Mouse (Mus musculus): ENCODE measurements at regions not wholly inside any gene's neighbourhood (a gene's known extent, or its start where the extent isn't known, plus 50 kb on each side); places are given as distances from the start of the nearest gene placed in this dataset.
"Not testable (repeated sequence)": the region's sequence is repeated elsewhere in the genome, so short reads cannot be mapped to it uniquely, and the experiment has no call there.

DNA sequence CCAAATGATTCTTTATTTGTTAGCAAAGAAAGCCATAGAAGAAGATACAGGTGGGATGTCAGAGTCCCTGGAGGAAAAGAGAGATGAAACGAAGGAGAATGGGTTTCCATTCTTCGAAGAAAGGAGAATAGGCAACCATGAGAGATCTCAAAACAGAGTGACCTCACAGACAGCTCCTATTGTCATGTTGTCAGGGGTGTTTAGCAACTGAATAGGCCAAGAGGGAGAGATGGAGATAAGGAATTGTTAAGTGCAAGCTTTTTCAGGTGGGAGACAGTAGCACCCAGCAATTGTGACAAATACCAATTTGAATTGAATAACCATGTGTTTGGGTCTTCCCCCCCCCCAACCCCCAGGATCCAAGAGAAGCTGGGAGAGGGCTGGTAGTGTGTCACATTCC, 1121.0 kb upstream of the 1700015G11Rik start:
- Histone ChIP-seq H3K9me3 (ENCODE audit: control insufficient read depth, low read length) (no peaks in the 10 kb centered on the region), H3K9ac (ENCODE audit: low read depth, low read length) (no peak overlapping the region), H3K27ac (ENCODE audit: low read depth, low read length) (no peak overlapping the region), H3K36me3 (ENCODE audit: control insufficient read depth, insufficient read depth, low read length) (no peaks in the 10 kb centered on the region), H3K4me1 (replicated peaks; ENCODE audit: control insufficient read depth, insufficient read depth, low read length) (no peaks in the 10 kb centered on the region), H3K4me2 (replicated peaks; ENCODE audit: low read depth, low read length) (no peak overlapping the region), H3K4me3 (ENCODE audit: low read depth, low read length) (no peak overlapping the region), H3K27me3 (ENCODE audit: control insufficient read depth, insufficient read depth, low read length) (no peaks in the 10 kb centered on the region)
- WGBS, result 50% methylated on average over 2 of the region's 2 CpGs
- DNase-seq (ENCODE audit: low spot score) (no peak), ATAC-seq (ENCODE audit: low FRiP score) (no peak)

DNA sequence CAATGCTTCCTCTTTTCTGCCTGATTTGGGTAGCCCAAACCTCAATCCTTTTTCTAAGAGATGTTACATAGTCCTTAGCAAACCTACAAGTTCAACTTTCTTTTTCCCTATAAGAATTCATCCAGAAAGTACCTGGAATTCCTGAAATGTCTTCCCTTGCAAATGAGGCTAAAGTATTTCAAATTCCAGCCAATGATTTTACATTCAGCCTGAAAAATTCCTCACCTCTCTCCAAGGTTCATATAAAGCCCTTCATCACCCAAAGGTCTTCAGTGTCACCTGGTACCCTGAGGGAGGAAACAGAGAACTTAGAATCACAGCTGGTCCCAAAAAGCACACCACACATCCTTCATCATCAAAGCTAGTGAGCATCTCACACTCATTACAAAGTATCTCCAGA, 1102.1 kb upstream of the 1700015G11Rik start:
- Histone ChIP-seq H3K36me3 (ENCODE audit: control insufficient read depth, insufficient read depth, low read length) (no peaks in the 10 kb centered on the region), H3K9ac (ENCODE audit: low read depth, low read length) (no peak overlapping the region), H3K27ac (ENCODE audit: low read depth, low read length) (no peak overlapping the region), H3K4me3 (ENCODE audit: low read depth, low read length) (no peak overlapping the region), H3K4me1 (replicated peaks; ENCODE audit: control insufficient read depth, insufficient read depth, low read length) (no peaks in the 10 kb centered on the region), H3K4me2 (replicated peaks; ENCODE audit: low read depth, low read length) (no peak overlapping the region), H3K9me3 (ENCODE audit: control insufficient read depth, low read length) (no peaks in the 10 kb centered on the region), H3K27me3 (ENCODE audit: control insufficient read depth, insufficient read depth, low read length) (no peaks in the 10 kb centered on the region)
- ATAC-seq (ENCODE audit: low FRiP score), result no peak
- no peak for DNase-seq (ENCODE audit: low spot score)

DNA sequence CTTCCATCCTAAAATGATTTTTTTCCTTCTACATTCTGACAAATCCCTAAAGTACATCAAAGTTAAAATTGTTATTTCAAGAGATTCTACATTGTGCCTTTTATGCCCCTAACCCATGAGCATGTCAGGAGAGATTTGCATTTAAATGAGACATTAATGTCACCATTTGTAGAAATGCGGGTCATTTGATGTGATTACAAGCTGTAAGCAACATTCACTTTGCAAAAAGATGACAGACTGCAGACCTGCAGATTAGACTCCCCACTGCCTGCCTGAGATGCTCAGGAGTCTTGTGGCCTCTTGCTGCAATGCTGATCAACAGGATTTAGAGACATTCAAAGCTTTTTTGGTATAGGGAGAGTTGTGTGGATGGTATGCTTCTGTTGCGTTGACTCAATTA, 1100.3 kb upstream of the 1700015G11Rik start:
- no peaks in the 10 kb centered on the region for H3K4me1 ChIP-seq (replicated peaks; ENCODE audit: control insufficient read depth, insufficient read depth, low read length)
- no peak overlapping the region for H3K4me2 ChIP-seq (replicated peaks; ENCODE audit: low read depth, low read length)
- no peak overlapping the region for H3K4me3 ChIP-seq (ENCODE audit: low read depth, low read length)
- ATAC-seq (ENCODE audit: low FRiP score), result no peak
- H3K27ac ChIP-seq (ENCODE audit: low read depth, low read length), result no peak overlapping the region
- no peak overlapping the region for H3K9ac ChIP-seq (ENCODE audit: low read depth, low read length)
- no peak for DNase-seq (ENCODE audit: low spot score)
- H3K36me3 ChIP-seq (ENCODE audit: control insufficient read depth, insufficient read depth, low read length), result no peaks in the 10 kb centered on the region
- whole genome bisulfite sequencing, result 78% methylated on average over 2 of the region's 2 CpGs
- H3K27me3 ChIP-seq (ENCODE audit: control insufficient read depth, insufficient read depth, low read length), result no peaks in the 10 kb centered on the region
- H3K9me3 ChIP-seq (ENCODE audit: control insufficient read depth, low read length), result no peaks in the 10 kb centered on the region

DNA sequence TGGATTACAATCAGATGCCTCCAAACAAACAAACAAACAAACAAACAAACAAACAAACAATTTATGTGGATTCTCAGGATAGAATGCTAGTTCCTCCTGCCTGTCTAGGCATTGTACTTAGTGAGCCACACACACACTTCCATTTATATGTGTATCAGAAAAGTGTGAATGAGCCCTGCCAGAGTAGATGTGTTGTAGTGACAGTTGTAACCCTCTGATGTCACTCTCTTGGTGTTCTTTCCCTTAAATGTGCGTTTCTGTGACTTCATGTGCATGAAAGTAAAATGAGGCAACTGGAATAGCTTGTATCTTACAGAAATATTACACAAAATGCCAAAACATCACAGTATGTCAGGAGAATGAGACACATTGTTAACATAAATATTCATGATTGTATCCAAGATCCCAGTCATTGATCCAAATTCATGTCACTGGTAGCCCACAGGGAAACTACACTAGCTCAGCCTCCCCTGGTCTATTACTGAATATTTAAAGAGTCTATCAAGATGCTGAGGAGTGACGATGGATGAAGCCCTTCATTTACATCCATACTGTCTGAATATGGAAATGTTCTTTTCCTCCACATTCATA, 1093.8 kb upstream of the 1700015G11Rik start:
- H3K4me2 ChIP-seq (replicated peaks; ENCODE audit: low read depth, low read length), result no peak overlapping the region
- no peak for DNase-seq (ENCODE audit: low spot score)
- H3K4me1 ChIP-seq (replicated peaks; ENCODE audit: control insufficient read depth, insufficient read depth, low read length), result no peaks in the 10 kb centered on the region

DNA sequence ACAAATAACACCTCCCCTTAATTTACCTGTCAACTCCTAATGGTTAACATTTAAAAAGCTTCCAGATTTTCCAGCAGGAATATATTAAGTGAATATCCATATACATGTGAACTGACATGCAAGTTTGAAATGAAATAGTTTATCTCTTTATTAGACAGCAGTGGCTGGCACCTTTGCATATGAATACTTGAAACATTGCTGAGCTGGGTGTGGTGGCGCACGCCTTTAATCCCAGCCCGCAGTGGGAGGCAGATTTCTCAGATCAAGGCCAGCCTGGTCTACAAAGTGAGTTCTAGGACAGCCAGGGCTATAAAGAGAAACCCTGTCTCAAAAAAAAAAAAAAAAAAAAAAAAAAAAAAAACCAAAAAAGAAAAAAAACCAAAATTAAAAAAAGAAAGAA, 1092.1 kb upstream of the 1700015G11Rik start:
- WGBS, result 92% methylated on average over 3 of the region's 3 CpGs
- no peak for ATAC-seq (ENCODE audit: low FRiP score)

More for the DNA sequence above, 1093.8 kb upstream of the 1700015G11Rik start:
- peak; percentile 34; the same call in 1 of the 2 replicates for ATAC-seq (ENCODE audit: low FRiP score)
- H3K36me3 ChIP-seq (ENCODE audit: control insufficient read depth, insufficient read depth, low read length), result no peaks in the 10 kb centered on the region
- no peak overlapping the region for H3K27ac ChIP-seq (ENCODE audit: low read depth, low read length)
- WGBS, result 75% methylated on average over 2 of the region's 2 CpGs
- no peaks in the 10 kb centered on the region for H3K9me3 ChIP-seq (ENCODE audit: control insufficient read depth, low read length)
- no peaks in the 10 kb centered on the region for H3K27me3 ChIP-seq (ENCODE audit: control insufficient read depth, insufficient read depth, low read length)
- no peak overlapping the region for H3K4me3 ChIP-seq (ENCODE audit: low read depth, low read length)
- H3K9ac ChIP-seq (ENCODE audit: low read depth, low read length), result no peak overlapping the region

DNA sequence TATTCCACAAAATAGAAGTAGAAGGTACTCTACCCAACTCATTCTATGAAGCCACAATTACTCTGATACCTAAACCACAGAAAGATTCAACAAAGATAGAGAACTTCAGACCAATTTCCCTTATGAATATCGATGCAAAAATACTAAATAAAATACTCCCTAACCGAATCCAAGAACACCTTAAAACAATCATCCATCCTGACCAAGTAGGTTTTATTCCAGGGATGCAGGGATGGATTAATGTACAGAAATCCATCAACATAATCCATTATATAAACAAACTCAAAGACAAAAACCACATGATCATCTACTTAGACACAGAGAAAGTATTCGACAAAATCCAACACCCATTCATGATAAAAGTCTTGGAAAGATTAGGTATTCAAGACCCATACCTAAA, 1070.3 kb upstream of the 1700015G11Rik start:
- H3K9me3 ChIP-seq (ENCODE audit: control insufficient read depth, low read length); H3K4me3 ChIP-seq (ENCODE audit: low read depth, low read length); H3K27ac ChIP-seq (ENCODE audit: low read depth, low read length); H3K27me3 ChIP-seq (ENCODE audit: control insufficient read depth, insufficient read depth, low read length); ATAC-seq (ENCODE audit: low FRiP score); H3K4me1 ChIP-seq (replicated peaks; ENCODE audit: control insufficient read depth, insufficient read depth, low read length); H3K9ac ChIP-seq (ENCODE audit: low read depth, low read length); H3K4me2 ChIP-seq (replicated peaks; ENCODE audit: low read depth, low read length); H3K36me3 ChIP-seq (ENCODE audit: control insufficient read depth, insufficient read depth, low read length): not testable (repeated sequence)
- WGBS, result 93% methylated on average over 3 of the region's 3 CpGs
- DNase-seq (ENCODE audit: low spot score), result peak; percentile 6

More for the DNA sequence above, 1092.1 kb upstream of the 1700015G11Rik start:
- Histone ChIP-seq H3K27me3 (ENCODE audit: control insufficient read depth, insufficient read depth, low read length) (no peaks in the 10 kb centered on the region), H3K9me3 (ENCODE audit: control insufficient read depth, low read length) (no peaks in the 10 kb centered on the region), H3K4me1 (replicated peaks; ENCODE audit: control insufficient read depth, insufficient read depth, low read length) (no peaks in the 10 kb centered on the region), H3K4me2 (replicated peaks; ENCODE audit: low read depth, low read length) (no peak overlapping the region), H3K4me3 (ENCODE audit: low read depth, low read length) (no peak overlapping the region), H3K36me3 (ENCODE audit: control insufficient read depth, insufficient read depth, low read length) (no peaks in the 10 kb centered on the region), H3K9ac (ENCODE audit: low read depth, low read length) (no peak overlapping the region), H3K27ac (ENCODE audit: low read depth, low read length) (no peak overlapping the region)
- no peak for DNase-seq (ENCODE audit: low spot score)

DNA sequence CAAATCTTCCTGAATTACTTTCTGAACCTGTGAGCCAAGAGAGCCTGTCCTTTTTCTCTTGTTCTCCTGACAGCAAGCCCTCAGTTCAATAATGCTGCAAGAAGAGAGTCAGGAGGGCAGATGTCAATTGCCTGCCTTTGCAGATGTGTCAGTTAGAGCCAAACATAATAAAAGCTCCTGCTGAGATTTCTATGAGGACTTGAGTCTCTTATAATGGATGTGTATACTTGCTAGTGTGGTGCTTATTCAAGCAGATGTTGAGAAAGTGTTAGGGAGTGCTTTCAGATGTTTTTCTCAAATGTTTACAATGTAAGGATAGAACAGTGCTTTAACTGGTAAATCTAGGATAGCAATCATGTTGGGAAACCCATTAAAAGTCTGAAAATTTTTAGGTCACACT, 1055.1 kb upstream of the 1700015G11Rik start:
- DNase-seq (ENCODE audit: low spot score) (no peak), ATAC-seq (ENCODE audit: low FRiP score) (no peak)

More for the DNA sequence above, 1055.1 kb upstream of the 1700015G11Rik start:
- Histone ChIP-seq H3K4me1 (replicated peaks; ENCODE audit: control insufficient read depth, insufficient read depth, low read length) (no peaks in the 10 kb centered on the region), H3K9ac (ENCODE audit: low read depth, low read length) (no peak overlapping the region), H3K9me3 (ENCODE audit: control insufficient read depth, low read length) (no peaks in the 10 kb centered on the region), H3K27me3 (ENCODE audit: control insufficient read depth, insufficient read depth, low read length) (no peaks in the 10 kb centered on the region), H3K4me3 (ENCODE audit: low read depth, low read length) (no peak overlapping the region), H3K27ac (ENCODE audit: low read depth, low read length) (no peak overlapping the region), H3K36me3 (ENCODE audit: control insufficient read depth, insufficient read depth, low read length) (no peaks in the 10 kb centered on the region), H3K4me2 (replicated peaks; ENCODE audit: low read depth, low read length) (no peak overlapping the region)

Data from hindbrain, embryonic 11.5 days (tissue).